Mouse (Mus musculus) gastrocnemius, postnatal 4 days (tissue): ENCODE measurements around the gene Slc5a11. TPM values are rescaled to one million over a fixed set of nuclear protein-coding genes. Genes with fewer than 3 reads are reported as not detected.

Source experiments
- DNase-seq, 2 experiments: peaks; one replicate each; pipeline ENCODE4 v3.0.0; 2021 to 2022; ENCODE audit warnings: low spot score in 2 of 2, mixed read lengths in 2 of 2
- total RNA-seq, 2 experiments: library from RNA; stranded (reverse); gene quantifications; 2 replicates each; pipeline ENCODE4 v1.2.3; 2021

Slc5a11 gene
- total RNA-seq, 2 experiments from 2014 or later, result not detected

DNA sequence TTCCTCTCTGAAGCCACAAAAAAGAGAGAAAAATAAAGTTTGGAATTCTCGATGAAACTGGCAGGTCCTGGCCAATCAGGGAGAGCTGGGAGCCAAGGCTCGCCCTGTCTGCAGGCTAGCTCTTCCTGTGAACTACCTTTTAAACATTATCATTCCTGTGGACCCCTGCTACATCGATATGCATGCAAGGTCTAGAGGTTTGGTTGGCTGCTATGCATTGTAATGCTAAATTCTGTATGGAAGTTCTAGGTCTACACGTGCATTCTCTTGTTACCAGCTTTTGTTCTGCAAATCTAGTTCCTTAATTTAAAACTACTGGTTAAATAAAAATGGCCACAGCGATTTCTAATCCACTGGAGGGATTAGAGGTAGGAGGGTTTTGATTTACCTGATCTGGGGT, 3.1 kb upstream of the Slc5a11 start:
- DNase-seq, result no peak

DNA sequence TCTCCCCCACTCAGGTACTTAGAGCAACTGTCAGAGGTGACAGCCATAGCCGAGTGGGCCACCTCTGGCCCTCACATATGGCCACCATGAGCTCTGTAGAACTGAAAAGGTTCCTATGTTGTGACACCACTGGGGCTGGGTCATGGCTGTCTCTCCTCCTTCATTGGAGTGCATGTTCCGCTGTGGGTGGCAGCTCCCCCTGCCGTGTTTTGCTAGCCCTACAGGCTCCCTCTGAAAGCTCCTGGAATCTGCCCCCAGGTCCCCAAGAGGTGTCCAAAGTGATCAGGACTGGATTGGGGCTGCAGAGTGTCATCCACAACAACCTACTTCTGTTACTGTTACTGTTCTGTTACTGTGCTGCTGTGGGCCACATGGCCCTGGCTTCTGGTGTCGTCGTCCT, 2.3 kb upstream of the Slc5a11 start:
- DNase-seq, result no peak

DNA sequence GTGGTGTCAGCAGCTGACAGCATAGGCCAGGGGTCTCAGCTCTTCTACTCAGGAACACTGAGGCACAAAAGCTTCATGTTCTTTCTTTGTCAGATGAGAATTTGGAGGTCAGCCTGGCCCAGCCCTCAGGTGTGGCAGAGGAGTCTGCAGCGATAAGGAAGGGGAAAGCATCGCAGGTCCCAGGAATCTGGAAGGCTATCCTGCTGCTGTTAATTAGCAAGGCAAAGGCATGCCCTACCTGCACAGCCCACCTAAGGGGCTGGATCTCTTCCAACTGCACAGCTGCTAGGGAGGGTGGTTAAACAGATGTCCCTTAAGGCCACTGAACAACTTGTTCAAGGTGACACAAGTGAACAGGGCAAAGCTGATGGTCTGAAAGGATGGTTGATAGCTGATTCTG, 558 bp downstream of the Slc5a11 start:
- no peak for DNase-seq

DNA sequence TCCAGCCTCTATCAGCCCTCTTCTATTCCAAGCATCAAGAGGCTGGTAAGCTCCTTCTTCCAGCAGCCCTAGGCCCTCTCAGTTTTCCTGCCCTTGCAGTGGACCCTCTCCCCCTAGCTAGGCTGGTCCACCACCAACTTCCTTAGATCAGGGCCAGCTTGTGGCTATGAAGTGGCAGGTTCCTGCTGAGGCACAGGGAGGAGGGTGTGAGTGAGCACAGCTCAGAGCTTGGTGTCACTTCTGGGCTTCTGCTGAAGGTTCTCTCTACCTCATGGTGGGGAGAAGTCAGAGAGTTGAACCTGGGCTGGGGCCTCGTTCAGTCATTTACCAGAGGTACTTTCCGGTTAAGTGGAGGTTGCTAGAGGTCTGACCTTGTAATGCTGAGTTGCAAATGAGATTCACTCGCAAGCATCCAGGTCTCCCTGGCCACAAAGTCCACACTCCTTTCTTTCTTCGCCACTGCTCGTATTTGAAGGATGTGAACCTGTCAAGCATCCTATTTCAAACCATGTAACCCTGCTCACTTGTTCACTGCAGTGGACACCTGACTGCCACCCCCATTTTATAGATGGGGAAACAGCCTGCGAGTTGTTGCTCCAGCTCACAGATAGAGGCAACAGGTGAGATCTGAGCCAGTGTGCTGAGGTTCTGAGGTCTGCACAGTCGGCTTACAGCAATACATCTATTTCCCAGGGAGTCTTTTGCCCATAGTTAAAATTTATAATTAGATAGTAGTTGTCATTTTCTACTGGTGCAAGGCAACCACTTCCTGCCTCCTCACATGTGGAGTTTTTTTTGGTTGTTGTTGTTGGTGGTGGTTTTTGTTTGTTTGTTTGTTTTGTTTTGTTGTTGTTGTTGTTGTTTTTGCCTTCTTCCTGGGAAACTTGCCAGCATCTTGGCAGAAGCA, 3.1 kb downstream of the Slc5a11 start:
- no peak for DNase-seq

DNA sequence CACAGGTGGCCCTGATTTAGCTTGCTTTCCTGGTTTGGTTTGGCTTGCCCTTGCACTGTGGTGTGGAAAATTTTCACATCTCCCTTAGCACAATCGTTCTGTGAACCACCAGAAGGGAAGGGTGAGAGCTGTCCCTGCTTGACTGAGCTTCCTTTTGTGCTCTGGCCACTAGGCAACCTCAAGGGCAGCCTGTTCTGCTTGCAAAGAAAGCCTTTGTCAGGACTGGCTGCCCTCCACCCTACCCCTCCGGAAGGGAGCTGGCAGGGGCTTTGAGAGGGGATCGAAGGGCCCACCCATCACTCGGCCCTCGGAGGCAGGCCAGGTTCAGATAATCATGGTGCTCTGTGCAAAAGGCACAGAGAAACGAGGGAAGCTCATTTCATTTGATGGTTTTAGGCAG, 4.0 kb downstream of the Slc5a11 start:
- DNase-seq, result no peak

DNA sequence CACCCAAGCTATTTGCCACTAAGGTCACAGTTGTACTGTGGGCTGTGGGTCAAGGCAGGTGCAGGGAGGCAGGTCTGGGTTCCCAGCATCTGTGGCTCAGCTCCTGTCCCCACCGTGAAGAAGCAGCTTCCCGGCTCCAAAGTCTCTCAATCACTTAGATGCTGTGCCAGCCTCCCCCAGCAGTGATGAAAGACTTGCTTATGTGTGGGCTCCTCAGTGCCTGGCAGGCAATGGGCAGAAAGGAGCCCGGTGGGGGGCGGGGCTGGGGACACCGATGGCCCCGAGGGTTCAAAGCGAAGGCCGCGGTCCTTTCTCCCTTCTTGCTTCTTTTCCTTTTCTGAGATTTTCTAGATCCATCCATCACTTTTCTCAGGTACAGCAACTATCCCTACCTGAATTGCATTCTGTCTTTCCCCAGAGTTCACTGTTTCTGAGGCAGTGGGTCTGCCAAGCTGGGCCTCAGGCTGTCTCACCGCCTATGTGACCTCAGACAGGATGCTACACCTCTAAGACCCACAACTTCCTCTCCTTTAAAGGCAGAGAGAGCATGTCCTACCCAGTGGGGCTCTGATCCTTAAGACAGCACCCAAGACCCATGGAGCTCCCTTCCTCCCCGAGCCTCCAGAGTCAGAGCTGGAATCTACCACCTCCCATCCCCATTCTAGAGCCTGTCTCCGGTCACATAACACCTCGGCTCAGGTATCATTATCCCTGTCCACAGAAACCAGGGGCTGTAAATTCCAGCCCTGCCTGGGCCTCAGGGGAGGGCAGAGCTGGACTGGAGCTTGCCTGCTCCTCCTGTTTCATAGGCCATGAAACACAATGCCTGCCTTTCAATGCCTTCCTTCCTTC, 5.4 kb downstream of the Slc5a11 start:
- DNase-seq, result no peak

DNA sequence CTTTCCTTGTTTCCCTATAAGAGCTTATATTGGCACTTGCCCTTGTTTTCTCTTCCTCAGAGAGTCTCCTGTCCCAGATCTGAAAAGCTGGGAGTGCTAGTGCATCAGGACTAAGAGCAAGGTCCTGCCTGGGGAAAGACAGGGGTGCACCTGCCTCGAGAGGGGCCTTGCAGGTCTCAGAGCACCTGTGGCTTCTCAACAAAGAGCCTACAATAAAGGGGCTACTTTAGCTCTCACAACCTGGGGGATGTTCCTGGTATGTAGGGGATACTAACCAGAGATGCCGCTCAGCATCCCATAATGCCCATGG, 6.0 kb downstream of the Slc5a11 start:
- no peak for DNase-seq

DNA sequence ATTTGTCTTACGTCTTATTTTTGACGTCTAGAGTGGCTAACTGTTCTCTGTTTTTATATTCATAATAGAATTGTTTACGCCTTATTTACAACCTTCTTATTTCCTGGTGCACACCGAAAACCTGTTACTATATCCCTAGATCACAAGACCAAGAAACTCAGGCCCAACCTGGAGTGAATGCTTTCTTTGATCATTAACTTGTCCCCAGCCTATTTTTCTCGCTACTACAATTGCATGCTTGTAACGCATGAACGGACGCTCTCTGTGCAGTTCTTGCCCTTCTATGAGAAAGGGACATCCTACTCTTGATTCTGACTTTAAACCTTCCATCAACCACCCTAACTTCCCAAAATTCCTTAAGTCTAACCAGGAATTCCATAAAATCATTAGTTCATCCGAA, 9.5 kb downstream of the Slc5a11 start:
- DNase-seq, result no peak

DNA sequence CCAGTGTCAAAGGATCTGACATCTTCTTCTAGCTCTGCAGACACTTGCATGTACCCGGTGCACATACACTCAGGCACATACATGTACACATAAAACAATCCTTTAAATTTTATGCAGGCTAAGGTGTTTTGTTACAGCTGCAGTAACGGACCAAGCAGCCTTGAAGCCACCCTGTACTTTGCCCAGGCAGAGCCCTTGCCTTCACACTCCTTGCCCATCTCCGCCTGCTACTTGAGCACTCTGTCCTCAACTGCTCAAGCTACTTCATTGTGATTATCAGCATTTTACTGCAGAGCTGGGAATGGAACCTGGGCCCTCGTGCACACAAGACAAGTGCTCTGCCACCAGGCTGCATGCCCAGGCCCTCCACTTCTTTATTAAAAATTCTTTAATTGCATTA, 10.6 kb downstream of the Slc5a11 start:
- DNase-seq, result no peak

DNA sequence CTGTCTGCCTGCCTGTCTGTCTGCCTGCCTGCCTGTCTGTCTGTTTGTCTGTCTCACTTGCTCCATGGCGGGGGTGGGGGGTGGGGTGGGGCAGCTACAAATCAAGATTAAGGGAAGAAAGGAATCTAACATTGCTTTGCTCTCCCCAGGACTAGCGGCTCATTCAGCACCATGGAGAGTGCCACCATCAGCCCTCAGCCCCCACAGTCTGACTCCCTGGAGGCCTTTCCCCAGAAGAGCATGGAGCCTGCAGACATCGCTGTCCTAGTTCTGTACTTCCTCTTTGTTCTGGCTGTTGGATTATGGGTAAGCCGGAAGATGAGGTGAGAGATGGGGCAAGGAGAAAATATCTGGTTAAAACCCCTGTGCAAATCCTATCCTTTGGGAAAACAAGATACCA, 20.9 kb downstream of the Slc5a11 start:
- DNase-seq, result peak in 1 of 2 experiments; percentile 24

DNA sequence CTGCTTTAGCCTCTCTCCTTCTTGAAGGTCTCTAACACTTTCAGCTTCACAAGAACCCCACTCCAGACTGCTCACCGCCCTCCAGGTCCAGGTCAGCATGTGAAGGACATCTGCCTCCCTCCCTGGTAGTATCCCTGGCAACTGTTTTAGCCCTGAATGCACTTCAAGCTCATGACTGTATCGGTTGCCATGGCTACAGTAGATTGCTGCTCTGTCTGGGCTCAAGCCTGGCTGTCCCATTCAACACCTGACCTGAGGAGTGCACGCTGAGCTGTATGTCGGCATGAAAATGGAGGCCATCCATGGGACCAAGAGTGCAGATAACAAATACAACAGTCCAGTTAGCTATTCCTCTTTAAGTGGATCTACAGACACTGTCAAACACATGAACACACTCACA, 24.0 kb downstream of the Slc5a11 start:
- DNase-seq, result no peak

DNA sequence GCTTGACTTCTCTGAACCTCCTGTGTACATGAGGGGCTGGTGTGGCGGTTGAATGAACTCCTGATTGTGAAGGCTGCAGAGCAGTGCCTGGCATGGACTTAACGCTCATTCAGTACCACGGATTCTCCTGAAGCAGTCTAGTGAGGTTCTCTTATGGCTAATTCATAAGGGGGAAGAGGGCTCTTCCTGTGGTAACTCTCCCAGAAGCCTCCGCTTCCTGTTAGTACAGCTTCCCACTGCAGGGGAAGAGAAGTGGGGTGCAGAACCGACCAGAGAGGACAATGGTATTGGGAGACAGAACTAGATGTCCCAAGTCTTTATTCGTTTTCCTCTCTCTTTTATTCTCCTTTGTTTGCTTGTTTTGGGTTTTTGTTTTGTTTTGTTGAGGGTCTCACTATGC, 25.5 kb downstream of the Slc5a11 start:
- no peak for DNase-seq

DNA sequence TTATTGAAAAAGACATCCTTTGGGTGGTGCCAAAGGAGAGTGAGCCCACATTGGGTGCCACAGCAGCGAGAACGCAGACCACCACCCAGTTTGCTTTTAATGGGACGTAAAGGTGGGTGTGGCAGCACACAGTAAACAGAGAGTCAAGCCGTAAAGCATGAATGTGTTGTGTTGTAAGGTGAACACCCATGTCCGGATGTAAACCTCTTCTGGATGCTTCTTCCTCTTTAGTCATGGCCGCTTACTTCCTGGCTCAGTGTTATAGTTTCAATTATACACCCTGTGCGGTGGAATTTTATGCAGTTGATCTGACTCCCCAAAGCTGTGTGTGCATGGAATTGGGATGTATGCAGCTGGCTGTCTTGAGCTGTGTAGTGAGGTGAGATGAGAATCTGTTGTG, 27.7 kb downstream of the Slc5a11 start:
- DNase-seq, result no peak

DNA sequence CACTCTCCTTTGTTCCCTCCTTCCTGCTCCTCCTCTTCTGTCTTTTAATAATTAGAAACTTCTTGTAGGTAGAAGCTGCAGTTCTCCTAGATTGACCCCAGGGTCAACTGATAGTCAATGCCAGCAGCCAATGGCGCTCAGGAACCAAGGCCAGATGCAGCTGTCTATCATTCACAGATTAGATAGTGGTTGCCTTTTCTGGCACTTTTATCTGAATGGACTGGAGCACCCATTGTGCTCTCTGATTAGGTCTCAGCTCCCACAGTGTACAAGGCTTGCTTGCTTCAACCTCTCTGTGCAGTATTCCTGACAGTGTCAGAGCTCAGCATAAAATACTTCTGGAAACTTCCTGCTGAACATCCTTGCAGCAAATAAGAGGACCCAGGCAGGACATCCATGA, 30.3 kb downstream of the Slc5a11 start:
- DNase-seq, result no peak

DNA sequence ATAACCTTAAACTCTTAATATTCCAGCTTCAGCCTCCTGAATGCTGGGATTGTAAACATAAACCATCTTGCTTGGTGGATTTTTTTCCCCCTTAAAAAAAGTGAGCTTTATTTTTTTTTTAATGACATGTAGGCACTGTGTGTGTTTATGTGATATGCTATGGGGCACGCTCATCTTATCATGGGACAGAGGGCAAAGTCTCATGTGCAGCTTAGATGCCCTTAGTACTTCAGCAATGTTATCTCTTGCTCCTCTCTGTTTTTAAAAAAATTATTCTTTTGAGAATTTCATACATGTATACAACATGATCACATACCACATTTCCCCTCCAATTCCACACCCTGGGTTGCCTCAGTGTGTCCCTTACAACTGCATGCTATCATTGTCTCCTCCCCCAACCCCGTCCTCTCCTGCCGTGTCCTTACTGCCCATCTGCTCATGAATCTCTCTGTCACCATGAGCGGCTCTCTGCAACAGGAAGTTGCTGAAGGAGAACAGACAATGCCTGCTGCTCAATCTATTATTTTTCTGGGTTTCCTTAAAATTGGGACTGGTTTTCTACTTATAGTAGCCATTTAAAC, 32.0 kb downstream of the Slc5a11 start:
- DNase-seq, result no peak

DNA sequence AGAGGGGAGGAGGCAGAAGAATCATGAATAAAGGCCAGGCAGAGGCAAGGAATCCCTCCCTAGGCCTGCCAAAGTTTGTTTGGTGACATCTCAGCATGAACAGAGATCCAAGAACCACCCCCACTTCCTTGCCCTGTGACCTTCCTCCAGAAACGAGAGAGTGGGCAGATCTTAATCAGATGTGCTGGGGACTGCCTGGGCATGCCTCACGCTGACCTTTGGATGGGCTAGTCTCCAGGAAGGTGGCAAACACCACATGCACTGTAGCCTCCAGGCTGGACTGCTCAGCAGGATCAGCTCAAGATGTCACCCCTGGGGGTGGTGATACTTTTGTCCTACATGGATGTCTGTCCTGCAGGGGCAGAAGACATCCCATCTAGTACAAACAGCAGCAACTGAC, 33.6 kb downstream of the Slc5a11 start:
- no peak for DNase-seq

DNA sequence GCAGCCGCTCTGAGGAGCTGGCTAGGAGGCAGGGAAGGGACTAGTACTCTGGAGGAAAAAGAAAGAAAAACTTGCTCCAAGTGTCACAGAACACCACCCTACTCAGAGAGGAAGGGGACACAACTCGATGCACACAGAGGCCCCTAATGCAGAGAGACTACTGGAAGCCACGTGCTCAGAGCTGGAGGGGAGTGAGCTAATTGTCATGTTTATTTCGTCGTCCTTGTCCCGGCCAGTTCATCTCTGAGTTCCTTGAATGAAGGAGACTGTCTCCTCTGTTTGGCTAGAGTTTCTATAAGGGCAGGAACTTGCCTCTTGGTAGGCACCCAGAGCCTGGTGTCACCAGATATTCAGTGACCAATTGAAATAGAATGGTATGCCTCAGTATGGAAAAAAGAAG, 36.8 kb downstream of the Slc5a11 start:
- DNase-seq, result no peak

DNA sequence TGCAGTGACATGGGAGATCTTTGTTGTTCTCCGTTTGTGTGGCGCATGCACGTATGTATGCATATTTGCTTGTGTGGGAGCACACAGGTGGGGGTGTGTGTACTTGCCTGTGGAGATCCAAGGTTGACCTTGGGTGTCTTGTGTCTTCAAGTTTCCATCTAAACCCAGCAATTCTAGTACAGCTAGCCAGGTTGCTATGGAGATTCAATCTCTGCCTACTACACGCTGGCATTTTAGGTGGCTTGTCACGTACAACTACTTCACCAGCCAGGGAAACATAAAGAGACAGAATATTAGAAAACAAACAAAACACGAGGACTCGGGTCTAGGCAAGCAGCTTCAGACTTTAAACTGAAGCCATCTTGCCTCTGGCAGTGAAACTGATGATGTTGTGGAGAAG, 38.8 kb downstream of the Slc5a11 start:
- DNase-seq, result no peak

DNA sequence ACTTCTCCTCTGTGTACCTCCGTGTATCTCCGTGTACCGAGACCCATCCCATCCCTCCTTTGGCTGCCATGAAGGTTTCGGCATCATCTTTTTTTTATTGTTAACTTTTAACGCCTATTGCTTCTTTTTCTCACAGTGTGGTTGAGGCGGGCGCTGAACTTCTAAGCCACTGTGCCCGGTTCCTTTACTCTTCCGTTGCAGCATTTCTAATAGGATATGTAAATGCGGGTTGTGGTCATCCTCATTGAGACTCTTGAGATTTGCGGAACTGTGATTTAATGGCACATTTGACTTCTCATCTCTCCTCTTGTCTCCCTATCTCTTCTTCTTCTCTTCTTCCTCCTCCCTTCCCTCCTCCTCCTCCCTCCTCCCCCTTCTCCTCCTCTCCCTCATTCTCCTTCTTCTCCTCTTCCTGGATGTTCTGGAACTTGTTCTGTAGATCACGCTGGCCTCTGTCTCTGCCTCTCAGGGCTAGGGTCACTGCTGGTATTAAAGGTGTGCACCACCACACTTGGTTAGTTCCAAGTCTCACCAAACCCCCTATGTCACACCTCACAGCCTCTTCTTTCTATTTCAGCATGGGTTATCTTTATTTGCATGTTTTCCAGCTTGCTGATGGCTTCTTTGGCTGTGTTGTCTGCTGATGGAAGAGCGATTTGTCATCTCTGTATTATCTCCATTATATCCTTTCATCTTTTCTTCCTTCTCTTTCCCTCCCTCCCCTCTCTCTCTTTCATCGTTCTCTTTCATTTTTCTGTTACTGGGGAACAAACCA, 39.8 kb downstream of the Slc5a11 start:
- DNase-seq, result no peak

DNA sequence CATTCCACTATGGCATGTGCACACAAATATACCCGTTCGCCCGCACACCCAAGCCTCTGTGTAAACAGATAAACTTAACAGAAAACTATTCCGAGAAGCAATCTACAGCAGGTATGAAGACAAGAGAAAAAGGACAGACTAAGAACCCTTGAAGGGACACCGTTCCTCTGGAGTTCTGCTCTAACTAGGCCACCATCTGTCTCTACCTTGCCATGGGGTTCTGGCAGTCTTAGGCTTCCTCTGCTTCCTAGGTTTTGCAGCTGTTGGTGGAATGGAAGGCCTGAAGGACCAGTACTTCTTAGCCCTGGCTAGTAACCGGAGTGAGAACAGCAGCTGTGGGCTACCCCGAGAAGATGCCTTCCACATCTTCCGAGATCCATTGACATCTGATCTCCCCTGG, 43.5 kb downstream of the Slc5a11 start:
- no peak for DNase-seq

DNA sequence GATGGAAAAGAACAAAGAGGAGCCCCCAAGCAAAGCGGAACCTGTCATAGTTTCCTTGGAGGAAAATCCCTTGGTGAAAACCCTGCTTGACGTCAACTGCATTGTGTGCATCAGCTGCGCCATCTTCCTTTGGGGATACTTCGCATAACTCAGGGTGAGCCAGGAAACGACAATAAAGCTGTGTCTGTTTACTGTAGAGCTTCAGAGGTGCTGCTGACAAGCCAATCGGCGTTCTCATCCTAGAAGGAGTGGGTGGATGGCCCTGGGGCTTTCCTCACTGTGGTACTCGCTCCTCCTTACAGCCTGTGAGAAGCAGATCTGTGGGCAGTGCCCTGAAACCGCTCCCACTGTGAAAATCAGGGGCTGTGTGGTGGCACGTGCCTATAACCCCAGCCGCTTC, 58.5 kb downstream of the Slc5a11 start:
- no peak for DNase-seq
